Mouse (Mus musculus) intestine, embryonic 15.5 days (tissue): ENCODE data around the gene Trappc4. TPM values are rescaled to one million over a fixed set of nuclear protein-coding genes. Genes with fewer than 3 reads are reported as not detected.

Experiments
- ATAC-seq: fragments of 200-750 bp; cut with Nextera tagmentation; 2 replicates; pipeline ENCODE4 v1.8.0; 2017; ENCODE audit warnings: moderate TSS enrichment, moderate library complexity
- H3K27ac ChIP-seq: fragments of 300-500 bp; sonication (generic); 2 replicates; pipeline ENCODE4 v1.5.1; 2015; ENCODE audit warnings: mild to moderate bottlenecking, inconsistent platforms
- H3K27me3 ChIP-seq: fragments of 300-500 bp; sonication (generic); replicated peaks from 2 replicates; pipeline ENCODE4 v1.6.1; 2015; ENCODE audit warnings: inconsistent platforms
- H3K36me3 ChIP-seq: fragments of 300-500 bp; sonication (generic); 2 replicates; pipeline ENCODE4 v1.6.1; 2015; ENCODE audit warnings: inconsistent platforms
- H3K4me1 ChIP-seq: fragments of 300-500 bp; sonication (generic); replicated peaks from 2 replicates; pipeline ENCODE4 v1.6.1; 2015; ENCODE audit warnings: inconsistent platforms
- H3K4me2 ChIP-seq: fragments of 300-500 bp; sonication (generic); replicated peaks from 2 replicates; pipeline ENCODE4 v1.6.1; 2015; ENCODE audit warnings: mild to moderate bottlenecking, inconsistent platforms
- H3K4me3 ChIP-seq: fragments of 300-500 bp; sonication (generic); replicated peaks from 2 replicates; pipeline ENCODE4 v1.5.1; 2015; ENCODE audit warnings: inconsistent platforms
- H3K9ac ChIP-seq: fragments of 300-500 bp; sonication (generic); 2 replicates; pipeline ENCODE4 v1.6.1; 2015; ENCODE audit warnings: inconsistent platforms
- H3K9me3 ChIP-seq: fragments of 300-500 bp; sonication (generic); 2 replicates; pipeline ENCODE4 v1.6.1; 2016; ENCODE audit warnings: inconsistent platforms
- WGBS: fragments of 180-500 bp; shearing (Covaris S2); methylation state at CpG from one replicate; pipeline ENCODE4 v1.1.7; 2015; 5-methylcytosine and 5-hydroxymethylcytosine counted together
- polyA plus RNA-seq: library from polyadenylated mRNA; unstranded; fragments of >200 nt; fragmentation: Nextera tagmentation; extraction: Ambion mirVana; gene quantifications from 2 replicates; pipeline ENCODE4 v1.2.1, GENCODE M21; 2015

Gene Trappc4
- polyA plus RNA-seq, 1 experiment from 2014 or later: 122 TPM

GRCm38 (mm10) chr9:44399795-44400114, 7.6 kb downstream of the Trappc4 start:
- Histone ChIP-seq H3K9me3 (no peaks in the 10 kb centered on the region), H3K4me3 (0 out of 2 replicates have a peak overlapping the region, but pooled peaks have one; percentile 63), H3K4me1 (peaks cover 18% of the 10 kb centered on the region; the same call in 1 of the 2 replicates), H3K27ac (no peak overlapping the region), H3K36me3 (peaks cover 36% of the 10 kb centered on the region), H3K4me2 (no peak overlapping the region; the same call in 1 of the 2 replicates), H3K9ac (no peak overlapping the region), H3K27me3 (no peaks in the 10 kb centered on the region)
- no peak for ATAC-seq
- WGBS: 90% methylated on average over 6 of the region's 6 CpGs

- ATAC-seq: no peak
- Histone ChIP-seq H3K27ac (no peak overlapping the region), H3K4me3 (peak overlapping the region; percentile 63), H3K4me1 (peaks cover 18% of the 10 kb centered on the region; the same call in 1 of the 2 replicates), H3K9me3 (no peaks in the 10 kb centered on the region), H3K27me3 (no peaks in the 10 kb centered on the region), H3K36me3 (peaks cover 32% of the 10 kb centered on the region), H3K4me2 (peak overlapping the region; percentile 79), H3K9ac (peak overlapping the region; percentile 79)
- WGBS: 72% methylated on average over 13 of the region's 13 CpGs
These were observed 8.1 kb downstream of the Trappc4 start for GRCm38 (mm10) chr9:44399114-44399794.

GRCm38 (mm10) chr9:44398551-44398950, 8.8 kb downstream of the Trappc4 start:
- H3K27me3 ChIP-seq: no peaks in the 10 kb centered on the region
- peak overlapping the region; percentile 79 for H3K4me2 ChIP-seq
- H3K9ac ChIP-seq: peak overlapping the region; percentile 79
- peaks cover 26% of the 10 kb centered on the region for H3K36me3 ChIP-seq
- H3K4me1 ChIP-seq: peaks cover 18% of the 10 kb centered on the region; the same call in 1 of the 2 replicates
- peak overlapping the region; percentile 63 for H3K4me3 ChIP-seq
- H3K27ac ChIP-seq: peak overlapping the region; percentile 85
- no peak for ATAC-seq
- WGBS: 64% methylated on average over 9 of the region's 9 CpGs
- no peaks in the 10 kb centered on the region for H3K9me3 ChIP-seq

- Histone ChIP-seq H3K9ac (peak overlapping the region; percentile 79), H3K27ac (peak overlapping the region; percentile 85), H3K36me3 (peaks cover 23% of the 10 kb centered on the region), H3K4me1 (peaks cover 18% of the 10 kb centered on the region; the same call in 1 of the 2 replicates), H3K9me3 (no peaks in the 10 kb centered on the region), H3K27me3 (no peaks in the 10 kb centered on the region), H3K4me3 (peak overlapping the region; percentile 63), H3K4me2 (peak overlapping the region; percentile 79)
- peak; percentile 10; the same call in 1 of the 2 replicates for ATAC-seq
- 19% methylated on average over 4 of the region's 4 CpGs for whole genome bisulfite sequencing
These were observed 9.3 kb downstream of the Trappc4 start for GRCm38 (mm10) chr9:44398087-44398486.

- under 1% methylated on average over 43 of the region's 43 CpGs for whole genome bisulfite sequencing
- peak; percentile 98 for ATAC-seq
These were observed 10.6 kb downstream of the Trappc4 start, which contains the start of gene Slc37a4 for GRCm38 (mm10) chr9:44396684-44397411. TSS of gene Slc37a4 (plus strand) at chr9:44396852.

GRCm38 (mm10) chr9:44391466-44391865, 15.9 kb downstream of the Trappc4 start:
- 32% methylated on average over 4 of the region's 4 CpGs for WGBS
- Histone ChIP-seq H3K4me1 (no peaks in the 10 kb centered on the region), H3K9ac (no peak overlapping the region), H3K36me3 (peaks cover 37% of the 10 kb centered on the region), H3K27ac (no peak overlapping the region), H3K4me2 (no peak overlapping the region), H3K27me3 (no peaks in the 10 kb centered on the region), H3K4me3 (no peak overlapping the region), H3K9me3 (no peaks in the 10 kb centered on the region)
- peak; percentile 63; the same call in 1 of the 2 replicates for ATAC-seq

More at GRCm38 (mm10) chr9:44396684-44397411, 10.6 kb downstream of the Trappc4 start, which contains the start of gene Slc37a4:
- H3K27me3 ChIP-seq: no peaks in the 10 kb centered on the region
- peaks cover 18% of the 10 kb centered on the region; the same call in 1 of the 2 replicates for H3K4me1 ChIP-seq
- peaks cover 17% of the 10 kb centered on the region for H3K36me3 ChIP-seq
- peak within 1 kb of the TSS; percentile 79 for H3K4me2 ChIP-seq
- peak within 1 kb of the TSS; percentile 85 for H3K27ac ChIP-seq
- peak within 1 kb of the TSS; percentile 63 for H3K4me3 ChIP-seq
- H3K9me3 ChIP-seq: no peaks in the 10 kb centered on the region
- H3K9ac ChIP-seq: peak within 1 kb of the TSS; percentile 79

GRCm38 (mm10) chr9:44389273-44389672, 18.1 kb downstream of the Trappc4 start:
- H3K4me3 ChIP-seq: no peak overlapping the region
- no peaks in the 10 kb centered on the region for H3K9me3 ChIP-seq
- H3K4me1 ChIP-seq: no peaks in the 10 kb centered on the region
- H3K36me3 ChIP-seq: peaks cover 46% of the 10 kb centered on the region
- no peak overlapping the region for H3K4me2 ChIP-seq
- no peaks in the 10 kb centered on the region for H3K27me3 ChIP-seq
- H3K27ac ChIP-seq: no peak overlapping the region
- no peak overlapping the region for H3K9ac ChIP-seq
- ATAC-seq: no peak
- 59% methylated on average over 8 of the region's 8 CpGs for WGBS

- Histone ChIP-seq H3K4me1 (no peaks in the 10 kb centered on the region), H3K36me3 (peaks cover 63% of the 10 kb centered on the region), H3K27ac (no peak overlapping the region), H3K9ac (no peak overlapping the region), H3K4me2 (no peak overlapping the region), H3K27me3 (no peaks in the 10 kb centered on the region), H3K4me3 (no peak overlapping the region), H3K9me3 (no peaks in the 10 kb centered on the region)
- no peak for ATAC-seq
- WGBS: 81% methylated on average over 3 of the region's 3 CpGs
These were observed 20.2 kb downstream of the Trappc4 start for GRCm38 (mm10) chr9:44387221-44387620.

- Histone ChIP-seq H3K4me1 (peaks cover 14% of the 10 kb centered on the region), H3K4me2 (no peak overlapping the region), H3K4me3 (no peak overlapping the region), H3K36me3 (peaks cover 55% of the 10 kb centered on the region), H3K9ac (no peak overlapping the region), H3K27me3 (no peaks in the 10 kb centered on the region), H3K9me3 (no peaks in the 10 kb centered on the region), H3K27ac (no peak overlapping the region)
- WGBS: 88% methylated on average over 13 of the region's 13 CpGs
- no peak for ATAC-seq
These were observed 22.8 kb downstream of the Trappc4 start for GRCm38 (mm10) chr9:44384596-44384995.

GRCm38 (mm10) chr9:44379862-44380261, 27.5 kb downstream of the Trappc4 start:
- peak overlapping the region; percentile 75 for H3K4me3 ChIP-seq
- H3K9ac ChIP-seq: peak overlapping the region; percentile 83
- peaks cover 24% of the 10 kb centered on the region for H3K36me3 ChIP-seq
- H3K4me1 ChIP-seq: peaks cover 14% of the 10 kb centered on the region
- ATAC-seq: peak; percentile 26
- peak overlapping the region; percentile 87 for H3K4me2 ChIP-seq
- no peaks in the 10 kb centered on the region for H3K27me3 ChIP-seq
- 5% methylated on average over 15 of the region's 15 CpGs for WGBS
- no peaks in the 10 kb centered on the region for H3K9me3 ChIP-seq
- peak overlapping the region; percentile 86 for H3K27ac ChIP-seq

GRCm38 (mm10) chr9:44379054-44379834, 28.2 kb downstream of the Trappc4 start, which contains the start of gene Hyou1:
TSS of gene Hyou1 (plus strand) at chr9:44379490.
- ATAC-seq: peak; percentile 99
- WGBS: under 1% methylated on average over 83 of the region's 83 CpGs
- H3K9ac ChIP-seq: peak within 1 kb of the TSS; percentile 83
- no peaks in the 10 kb centered on the region for H3K27me3 ChIP-seq
- peaks cover 18% of the 10 kb centered on the region for H3K36me3 ChIP-seq
- H3K4me1 ChIP-seq: peaks cover 14% of the 10 kb centered on the region
- H3K4me2 ChIP-seq: peak within 1 kb of the TSS; percentile 87
- H3K4me3 ChIP-seq: peak within 1 kb of the TSS; percentile 75
- H3K27ac ChIP-seq: peak within 1 kb of the TSS; percentile 88
- H3K9me3 ChIP-seq: no peaks in the 10 kb centered on the region
